Mouse (Mus musculus): ENCODE data around the gene Ing4. TPM values are rescaled to one million over a fixed set of nuclear protein-coding genes. Genes with fewer than 3 reads are reported as not detected.
A peak's percentile ranks its signal among the peaks of the same experiment; 100 is the strongest.

The Ing4 gene
- polyA plus RNA-seq, 1 experiment from 2014 or later, result 144 TPM

- peaks cover 44% of the 10 kb centered on the region for H3K4me1 ChIP-seq (replicated peaks)
- 1% methylated on average over 45 of the region's 45 CpGs for WGBS
These were observed 56.1 kb downstream of the Ing4 start, which contains the start of gene Chd4 for GRCm38 (mm10) chr6:125095391-125096278. Gene Chd4 (plus strand): TSS chr6:125095981.

GRCm38 (mm10) chr6:125096279-125096596 lies 56.7 kb downstream of the Ing4 start:
- Histone ChIP-seq H3K27me3 (no peaks in the 10 kb centered on the region), H3K36me3 (peaks cover 15% of the 10 kb centered on the region), H3K4me1 (replicated peaks) (peaks cover 42% of the 10 kb centered on the region), H3K9me3 (no peaks in the 10 kb centered on the region), H3K27ac (replicated peaks) (peak overlapping the region; percentile 93), H3K9ac (peak overlapping the region; percentile 92), H3K4me3 (peak overlapping the region; percentile 86), H3K4me2 (peak overlapping the region; percentile 89)
- no peak for ATAC-seq (ENCODE audit: low FRiP score, low read depth)
- WGBS, result under 1% methylated on average over 19 of the region's 32 CpGs

More at GRCm38 (mm10) chr6:125095391-125096278, 56.1 kb downstream of the Ing4 start, which contains the start of gene Chd4:
- Histone ChIP-seq H3K4me2 (peak within 1 kb of the TSS; percentile 89), H3K9me3 (no peaks in the 10 kb centered on the region), H3K36me3 (peaks cover 9% of the 10 kb centered on the region), H3K27me3 (no peaks in the 10 kb centered on the region), H3K4me3 (peak within 1 kb of the TSS; percentile 86), H3K9ac (peak within 1 kb of the TSS; percentile 92), H3K27ac (replicated peaks) (peak within 1 kb of the TSS; percentile 93)
- peak; percentile 83 for ATAC-seq (ENCODE audit: low FRiP score, low read depth)

GRCm38 (mm10) chr6:125096597-125097345 lies 57.2 kb downstream of the Ing4 start:
- peak overlapping the region; percentile 89 for H3K4me2 ChIP-seq
- peaks cover 42% of the 10 kb centered on the region for H3K4me1 ChIP-seq (replicated peaks)
- peak; percentile 38 for ATAC-seq (ENCODE audit: low FRiP score, low read depth)
- under 1% methylated on average over 41 of the region's 44 CpGs for WGBS
- peak overlapping the region; percentile 92 for H3K9ac ChIP-seq
- H3K4me3 ChIP-seq, result peak overlapping the region; percentile 86
- H3K36me3 ChIP-seq, result peaks cover 20% of the 10 kb centered on the region
- H3K27ac ChIP-seq (replicated peaks), result peak overlapping the region; percentile 93
- H3K9me3 ChIP-seq, result no peaks in the 10 kb centered on the region
- no peaks in the 10 kb centered on the region for H3K27me3 ChIP-seq

GRCm38 (mm10) chr6:125097346-125097689 lies 57.8 kb downstream of the Ing4 start:
- ATAC-seq (ENCODE audit: low FRiP score, low read depth), result no peak
- Histone ChIP-seq H3K9me3 (no peaks in the 10 kb centered on the region), H3K27me3 (no peaks in the 10 kb centered on the region), H3K27ac (replicated peaks) (peak overlapping the region; percentile 93), H3K4me3 (peak overlapping the region; percentile 86), H3K9ac (peak overlapping the region; percentile 92), H3K4me1 (replicated peaks) (peaks cover 42% of the 10 kb centered on the region), H3K36me3 (peaks cover 26% of the 10 kb centered on the region), H3K4me2 (peak overlapping the region; percentile 89)
- under 1% methylated on average over 12 of the region's 12 CpGs for WGBS

- 50% methylated on average over 8 of the region's 8 CpGs for WGBS
- Histone ChIP-seq H3K4me1 (replicated peaks) (peaks cover 42% of the 10 kb centered on the region), H3K27ac (replicated peaks) (no peak overlapping the region)
These were observed 58.4 kb downstream of the Ing4 start for GRCm38 (mm10) chr6:125097951-125098350.

GRCm38 (mm10) chr6:125098513-125098912 lies 59.0 kb downstream of the Ing4 start:
- H3K36me3 ChIP-seq, result peaks cover 35% of the 10 kb centered on the region
- no peaks in the 10 kb centered on the region for H3K9me3 ChIP-seq
- H3K4me3 ChIP-seq, result peak overlapping the region; percentile 86
- ATAC-seq (ENCODE audit: low FRiP score, low read depth), result no peak
- 72% methylated on average over 3 of the region's 3 CpGs for WGBS
- peak overlapping the region; percentile 92 for H3K9ac ChIP-seq
- H3K4me2 ChIP-seq, result peak overlapping the region; percentile 89
- H3K27ac ChIP-seq (replicated peaks), result no peak overlapping the region
- no peaks in the 10 kb centered on the region for H3K27me3 ChIP-seq
- peaks cover 42% of the 10 kb centered on the region for H3K4me1 ChIP-seq (replicated peaks)

More at GRCm38 (mm10) chr6:125097951-125098350, 58.4 kb downstream of the Ing4 start:
- H3K4me2 ChIP-seq, result peak overlapping the region; percentile 89
- peak overlapping the region; percentile 92 for H3K9ac ChIP-seq
- no peaks in the 10 kb centered on the region for H3K9me3 ChIP-seq
- ATAC-seq (ENCODE audit: low FRiP score, low read depth), result no peak
- H3K4me3 ChIP-seq, result peak overlapping the region; percentile 86
- H3K36me3 ChIP-seq, result peaks cover 32% of the 10 kb centered on the region
- no peaks in the 10 kb centered on the region for H3K27me3 ChIP-seq

Small RNAs within 50 kb of the gene (microRNA-seq; reads per million reads assigned to microRNA genes)
- gene Mir7045, result not detected

Other genes with a start within 250 kb of the Ing4 start
- 9.0 and 9.3 TPM in 2 replicates for gene Spsb2, start 231.1 kb upstream of the Ing4 start, polyA plus RNA-seq (2015; fragmentation: Nextera tagmentation; extraction: Ambion mirVana)
- 468 and 478 TPM in 2 replicates for gene Tpi1, start 225.5 kb upstream of the Ing4 start, polyA plus RNA-seq (2015; fragmentation: Nextera tagmentation; extraction: Ambion mirVana)
- 203 and 209 TPM in 2 replicates for gene Usp5, start 210.3 kb upstream of the Ing4 start, polyA plus RNA-seq (2015; fragmentation: Nextera tagmentation; extraction: Ambion mirVana)
- gene Cdca3, start 210.2 kb upstream of the Ing4 start, polyA plus RNA-seq (2015; fragmentation: Nextera tagmentation; extraction: Ambion mirVana), result 35.3 and 44.0 TPM in 2 replicates
- 0.83 and 3.3 TPM in 2 replicates for gene Gnb3, start 199.5 kb upstream of the Ing4 start, polyA plus RNA-seq (2015; fragmentation: Nextera tagmentation; extraction: Ambion mirVana)
- gene P3h3, start 182.0 kb upstream of the Ing4 start, polyA plus RNA-seq (2015; fragmentation: Nextera tagmentation; extraction: Ambion mirVana), result 17.1 and 18.7 TPM in 2 replicates
- gene Gpr162, start 175.8 kb upstream of the Ing4 start, polyA plus RNA-seq (2015; fragmentation: Nextera tagmentation; extraction: Ambion mirVana), result 33.9 and 37.5 TPM in 2 replicates
- 0.14 and 0.32 TPM in 2 replicates for gene Cd4, start 151.5 kb upstream of the Ing4 start, polyA plus RNA-seq (2015; fragmentation: Nextera tagmentation; extraction: Ambion mirVana)
- 3.1 and 3.5 TPM in 2 replicates for gene Lag3, start 128.1 kb upstream of the Ing4 start, polyA plus RNA-seq (2015; fragmentation: Nextera tagmentation; extraction: Ambion mirVana)
- gene Ptms, start 119.7 kb upstream of the Ing4 start, polyA plus RNA-seq (2015; fragmentation: Nextera tagmentation; extraction: Ambion mirVana), result 766 and 864 TPM in 2 replicates
- gene Mlf2, start 108.4 kb upstream of the Ing4 start, polyA plus RNA-seq (2015; fragmentation: Nextera tagmentation; extraction: Ambion mirVana), result 565 and 615 TPM in 2 replicates
- 92.5 and 102 TPM in 2 replicates for gene Cops7a, start 74.2 kb upstream of the Ing4 start, polyA plus RNA-seq (2015; fragmentation: Nextera tagmentation; extraction: Ambion mirVana)
- gene Pianp, start 43.1 kb upstream of the Ing4 start, polyA plus RNA-seq (2015; fragmentation: Nextera tagmentation; extraction: Ambion mirVana), result 58.8 and 73.5 TPM in 2 replicates
- gene Zfp384, start 30.6 kb upstream of the Ing4 start, polyA plus RNA-seq (2015; fragmentation: Nextera tagmentation; extraction: Ambion mirVana), result 14.9 and 19.6 TPM in 2 replicates
- gene Acrbp, start 9.9 kb downstream of the Ing4 start, polyA plus RNA-seq (2015; fragmentation: Nextera tagmentation; extraction: Ambion mirVana), result 19.1 and 20.9 TPM in 2 replicates
- 0.54 and 1.0 TPM in 2 replicates for gene Lpar5, start 28.2 kb downstream of the Ing4 start, polyA plus RNA-seq (2015; fragmentation: Nextera tagmentation; extraction: Ambion mirVana)
- gene Chd4, start 56.2 kb downstream of the Ing4 start, polyA plus RNA-seq (2015; fragmentation: Nextera tagmentation; extraction: Ambion mirVana), result 90.3 and 93.1 TPM in 2 replicates
- gene Nop2, start 92.1 kb downstream of the Ing4 start, polyA plus RNA-seq (2015; fragmentation: Nextera tagmentation; extraction: Ambion mirVana), result 47.7 and 49.7 TPM in 2 replicates
- 22.1 and 23.7 TPM in 2 replicates for gene Iffo1, start 105.5 kb downstream of the Ing4 start, polyA plus RNA-seq (2015; fragmentation: Nextera tagmentation; extraction: Ambion mirVana)
- gene Gapdh, start 126.7 kb downstream of the Ing4 start, polyA plus RNA-seq (2015; fragmentation: Nextera tagmentation; extraction: Ambion mirVana), result 1,531 and 1,630 TPM in 2 replicates
- 51.3 and 57.1 TPM in 2 replicates for gene Ncapd2, start 151.9 kb downstream of the Ing4 start, polyA plus RNA-seq (2015; fragmentation: Nextera tagmentation; extraction: Ambion mirVana)
- 148 and 150 TPM in 2 replicates for gene Mrpl51, start 152.0 kb downstream of the Ing4 start, polyA plus RNA-seq (2015; fragmentation: Nextera tagmentation; extraction: Ambion mirVana)
- gene Vamp1, start 175.8 kb downstream of the Ing4 start, polyA plus RNA-seq (2015; fragmentation: Nextera tagmentation; extraction: Ambion mirVana), result 28.1 and 28.4 TPM in 2 replicates
- gene Tapbpl, start 192.1 kb downstream of the Ing4 start, polyA plus RNA-seq (2015; fragmentation: Nextera tagmentation; extraction: Ambion mirVana), result 6.8 and 8.2 TPM in 2 replicates
- gene Cd27, start 197.2 kb downstream of the Ing4 start, polyA plus RNA-seq (2015; fragmentation: Nextera tagmentation; extraction: Ambion mirVana), result 1.6 and 1.7 TPM in 2 replicates
- not detected in 2 replicates for gene Tuba3a, start 246.3 kb downstream of the Ing4 start, polyA plus RNA-seq (2015; fragmentation: Nextera tagmentation; extraction: Ambion mirVana)